Mouse (Mus musculus): ENCODE results near the gene Lrriq4. TPM values are rescaled to one million over a fixed set of nuclear protein-coding genes. Genes with fewer than 3 reads are reported as not detected.

Lrriq4 gene
- polyA plus RNA-seq, 1 experiment from 2014 or later: not detected

DNA sequence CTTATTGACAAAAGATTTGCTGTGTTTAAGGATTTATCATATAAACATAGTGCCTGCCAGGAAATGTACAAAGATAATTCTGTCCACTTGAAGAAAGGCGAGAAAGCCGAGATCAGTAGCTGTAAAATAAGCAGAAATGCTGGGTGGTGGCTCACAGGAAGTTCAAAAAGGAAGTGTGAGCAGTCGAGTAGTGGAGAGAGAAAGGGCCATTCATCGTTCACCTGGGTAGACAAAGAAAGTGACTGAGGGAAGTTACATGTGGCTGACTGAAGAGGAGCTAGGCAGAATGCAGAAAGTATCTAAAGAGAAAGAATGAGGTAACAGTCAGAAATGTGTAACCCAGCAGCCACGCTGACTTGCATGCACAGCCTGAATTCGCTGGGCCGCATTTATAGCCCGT lies 24.2 kb upstream of the Lrriq4 start:
- WGBS: 89% methylated on average over 8 of the region's 8 CpGs
- no peak overlapping the region for H3K27ac ChIP-seq

DNA sequence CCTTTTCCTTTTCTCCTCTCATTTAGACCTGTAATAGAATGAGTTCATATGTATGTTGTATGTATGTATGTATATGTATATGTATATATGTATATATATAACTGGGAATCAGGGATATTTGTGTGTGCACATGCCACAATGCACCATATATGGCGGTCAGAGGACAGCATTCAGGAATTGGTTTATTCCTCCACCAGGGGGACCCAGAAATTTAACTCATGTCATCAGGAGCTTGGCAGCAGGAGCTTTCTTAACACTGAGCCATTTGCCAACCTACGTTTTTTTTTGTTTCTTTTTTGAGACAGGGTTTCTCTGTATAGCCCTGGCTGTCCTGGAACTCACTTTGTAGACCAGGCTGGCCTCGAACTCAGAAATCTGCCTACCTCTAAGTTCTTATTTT lies 10.6 kb upstream of the Lrriq4 start:
- no peaks in the 10 kb centered on the region for H3K27me3 ChIP-seq (ENCODE audit: poor library complexity, severe bottlenecking)
- H3K4me1 ChIP-seq: no peaks in the 10 kb centered on the region
- H3K27ac ChIP-seq: no peak overlapping the region
- WGBS: 57% methylated on average over 3 of the region's 3 CpGs
- no peak for DNase-seq (ENCODE audit: extremely low spot score, low spot score)
- H3K4me3 ChIP-seq: no peak overlapping the region
- no peaks in the 10 kb centered on the region for H3K9me3 ChIP-seq
- no peaks in the 10 kb centered on the region for H3K36me3 ChIP-seq (replicated peaks)

More for the DNA sequence above, 24.2 kb upstream of the Lrriq4 start:
- no peak overlapping the region for H3K4me3 ChIP-seq
- H3K27me3 ChIP-seq (ENCODE audit: poor library complexity, severe bottlenecking): no peaks in the 10 kb centered on the region
- peaks cover 60% of the 10 kb centered on the region for H3K36me3 ChIP-seq (replicated peaks)
- no peak for DNase-seq (ENCODE audit: extremely low spot score, low spot score)
- no peaks in the 10 kb centered on the region for H3K4me1 ChIP-seq
- H3K9me3 ChIP-seq: no peaks in the 10 kb centered on the region

DNA sequence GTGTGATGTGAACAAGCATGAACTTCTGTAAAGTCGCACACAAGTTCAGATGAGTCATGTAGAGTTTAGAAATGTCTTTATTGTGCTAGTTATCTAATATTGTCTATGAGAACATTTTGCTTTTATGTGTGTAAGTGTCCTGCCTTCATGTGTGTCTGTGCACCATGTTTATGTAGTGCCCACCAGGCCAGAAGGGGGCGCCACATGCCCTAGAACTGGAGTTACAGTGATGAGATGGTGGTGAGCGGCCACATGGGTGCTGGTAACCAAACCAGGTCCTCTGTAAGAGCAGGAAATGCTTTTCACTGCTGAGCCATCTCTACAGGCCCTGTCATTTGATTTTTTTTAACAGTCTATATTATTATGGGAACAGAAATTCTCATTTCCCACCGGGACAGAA lies 8.7 kb upstream of the Lrriq4 start:
- H3K27ac ChIP-seq: no peak overlapping the region
- no peak for DNase-seq (ENCODE audit: extremely low spot score, low spot score)
- H3K27me3 ChIP-seq (ENCODE audit: poor library complexity, severe bottlenecking): no peaks in the 10 kb centered on the region
- 86% methylated on average over 4 of the region's 4 CpGs for WGBS
- no peak overlapping the region for H3K4me3 ChIP-seq
- H3K36me3 ChIP-seq (replicated peaks): no peaks in the 10 kb centered on the region
- H3K4me1 ChIP-seq: no peaks in the 10 kb centered on the region
- no peaks in the 10 kb centered on the region for H3K9me3 ChIP-seq

DNA sequence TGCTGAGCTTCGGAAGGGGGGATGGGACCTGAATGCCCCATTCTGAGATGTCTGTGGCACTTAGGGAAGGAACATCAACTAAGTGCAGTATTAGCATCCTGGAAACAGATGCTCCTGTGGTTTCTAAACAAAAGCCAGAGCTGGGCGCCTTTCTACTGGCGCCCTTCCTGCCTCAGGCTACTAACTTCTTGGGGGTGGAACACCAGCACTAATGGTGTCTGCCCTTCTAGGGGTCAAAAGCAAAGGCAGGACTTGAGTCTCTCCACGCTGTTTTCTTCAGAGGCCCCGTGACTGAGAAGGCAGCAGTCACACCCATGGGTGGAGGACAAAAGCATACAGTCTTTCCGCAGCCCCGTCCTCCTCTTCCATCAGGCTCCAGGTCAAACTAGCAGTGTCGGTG lies 2.5 kb downstream of the Lrriq4 start:
- H3K4me3 ChIP-seq: peak overlapping the region; percentile 56; the same call in 1 of the 2 replicates
- H3K36me3 ChIP-seq (replicated peaks): no peaks in the 10 kb centered on the region
- peaks cover 26% of the 10 kb centered on the region for H3K4me1 ChIP-seq
- no peaks in the 10 kb centered on the region for H3K9me3 ChIP-seq
- H3K27ac ChIP-seq: no peak overlapping the region
- DNase-seq (ENCODE audit: extremely low spot score, low spot score): no peak
- peaks cover 45% of the 10 kb centered on the region for H3K27me3 ChIP-seq (ENCODE audit: poor library complexity, severe bottlenecking)
- 42% methylated on average over 8 of the region's 8 CpGs for WGBS

DNA sequence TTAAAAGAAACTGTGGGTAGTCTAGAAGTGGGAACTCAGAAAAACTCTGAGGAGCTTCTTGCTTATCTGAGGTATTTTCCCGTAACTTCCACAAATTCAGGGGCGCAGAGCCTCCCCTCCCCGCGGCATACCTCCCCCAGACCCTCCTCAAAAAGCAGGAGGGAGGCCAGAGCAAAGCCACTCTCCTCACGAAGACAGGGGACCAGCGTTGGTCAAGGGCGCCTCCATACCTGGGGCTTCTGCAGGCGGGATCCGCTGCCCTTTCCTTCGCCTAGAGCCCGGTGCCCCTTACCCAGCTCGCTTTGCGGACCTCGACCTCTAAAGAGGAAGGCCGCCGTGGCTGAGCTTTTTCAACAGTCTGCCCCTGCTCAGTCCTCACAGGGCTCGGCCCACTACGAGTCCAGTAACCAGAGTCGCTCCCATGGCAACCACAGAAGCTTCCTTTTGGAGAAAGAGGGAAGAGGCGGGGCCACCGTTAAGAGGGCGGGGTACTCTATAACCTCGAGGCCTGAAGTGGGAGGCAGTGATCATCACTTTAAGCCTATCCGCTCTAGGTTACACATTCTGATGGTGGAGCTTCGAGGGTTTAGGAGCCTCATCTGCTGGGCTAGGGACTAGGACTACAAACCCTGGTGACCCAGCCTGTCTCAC lies 3.3 kb downstream of the Lrriq4 start, which contains the start of gene Lrrc34:
Gene Lrrc34, minus strand, starts transcription at position 430 of the 651 bp plus-strand sequence.
- no peaks in the 10 kb centered on the region for H3K36me3 ChIP-seq (replicated peaks)
- peaks cover 51% of the 10 kb centered on the region for H3K27me3 ChIP-seq (ENCODE audit: poor library complexity, severe bottlenecking)
- peak within 1 kb of the TSS; percentile 56 for H3K4me3 ChIP-seq
- no peaks in the 10 kb centered on the region for H3K9me3 ChIP-seq
- WGBS: 2% methylated on average over 25 of the region's 25 CpGs
- peak; percentile 76 for DNase-seq (ENCODE audit: extremely low spot score, low spot score)
- H3K27ac ChIP-seq: peak within 1 kb of the TSS; percentile 66
- H3K4me1 ChIP-seq: peaks cover 26% of the 10 kb centered on the region

DNA sequence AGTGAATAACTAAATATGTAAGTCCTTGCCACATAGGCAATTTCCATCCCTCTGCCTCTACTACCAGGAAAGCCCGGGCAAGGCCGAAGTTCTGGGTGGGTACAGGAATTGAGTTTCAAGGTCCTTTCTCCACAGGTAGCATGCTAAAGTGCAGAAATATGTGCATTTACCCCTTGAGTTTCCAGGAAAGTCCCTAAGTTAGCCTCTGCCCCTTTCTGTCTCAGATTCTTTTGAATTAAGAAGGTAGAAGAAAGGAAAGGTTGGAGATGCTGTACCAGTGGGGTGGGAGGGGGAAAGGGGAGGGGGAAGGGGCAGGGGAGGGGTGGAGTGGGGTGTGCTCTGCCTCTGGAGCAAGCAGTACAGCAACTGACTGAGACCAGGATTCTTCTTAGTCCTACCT lies 4.2 kb downstream of the Lrriq4 start:
- Histone ChIP-seq H3K27ac (no peak overlapping the region), H3K36me3 (replicated peaks) (no peaks in the 10 kb centered on the region), H3K4me1 (peaks cover 26% of the 10 kb centered on the region), H3K9me3 (no peaks in the 10 kb centered on the region), H3K4me3 (no peak overlapping the region), H3K27me3 (ENCODE audit: poor library complexity, severe bottlenecking) (peaks cover 51% of the 10 kb centered on the region)
- 99% methylated on average over 2 of the region's 2 CpGs for WGBS
- no peak for DNase-seq (ENCODE audit: extremely low spot score, low spot score)

DNA sequence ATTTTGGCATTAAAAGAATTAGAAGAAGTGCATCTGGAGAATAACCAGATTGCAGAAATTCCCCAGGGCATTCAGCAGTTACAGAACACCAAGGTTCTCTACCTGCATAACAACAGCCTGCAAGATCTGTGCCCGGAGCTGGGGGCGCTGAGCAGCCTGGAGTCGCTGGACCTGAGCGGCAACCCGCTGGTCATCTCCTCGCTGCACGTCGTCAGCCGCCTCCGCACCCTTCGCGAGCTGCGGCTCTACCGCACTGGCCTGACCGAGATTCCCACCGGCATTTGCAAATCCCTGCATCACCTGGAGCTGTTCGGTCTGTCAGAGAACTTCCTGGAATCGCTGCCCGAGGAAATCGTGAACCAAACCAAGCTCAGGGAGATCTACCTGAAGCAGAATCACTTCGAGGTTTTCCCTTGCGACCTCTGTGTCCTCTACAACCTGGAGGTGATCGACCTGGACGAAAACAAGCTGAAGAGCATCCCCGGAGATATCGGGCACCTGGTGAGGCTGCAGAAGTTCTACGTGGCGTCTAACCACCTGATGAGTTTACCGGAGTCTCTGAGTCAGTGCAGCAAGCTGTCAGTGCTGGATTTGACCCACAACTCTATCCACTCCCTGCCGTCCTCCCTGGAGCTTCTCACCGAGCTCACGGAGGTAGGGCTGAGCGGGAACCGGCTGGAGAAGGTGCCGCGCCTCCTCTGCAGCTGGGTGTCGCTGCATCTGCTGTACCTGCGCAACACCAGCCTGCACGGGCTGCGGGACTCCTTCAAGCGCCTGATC lies 5.9 kb downstream of the Lrriq4 start:
- Histone ChIP-seq H3K27ac (no peak overlapping the region), H3K4me3 (peak overlapping the region; percentile 54), H3K36me3 (replicated peaks) (no peaks in the 10 kb centered on the region), H3K9me3 (no peaks in the 10 kb centered on the region), H3K27me3 (ENCODE audit: poor library complexity, severe bottlenecking) (peaks cover 51% of the 10 kb centered on the region), H3K4me1 (peaks cover 26% of the 10 kb centered on the region)
- WGBS: under 1% methylated on average over 41 of the region's 41 CpGs
- peak; percentile 40 for DNase-seq (ENCODE audit: extremely low spot score, low spot score)

DNA sequence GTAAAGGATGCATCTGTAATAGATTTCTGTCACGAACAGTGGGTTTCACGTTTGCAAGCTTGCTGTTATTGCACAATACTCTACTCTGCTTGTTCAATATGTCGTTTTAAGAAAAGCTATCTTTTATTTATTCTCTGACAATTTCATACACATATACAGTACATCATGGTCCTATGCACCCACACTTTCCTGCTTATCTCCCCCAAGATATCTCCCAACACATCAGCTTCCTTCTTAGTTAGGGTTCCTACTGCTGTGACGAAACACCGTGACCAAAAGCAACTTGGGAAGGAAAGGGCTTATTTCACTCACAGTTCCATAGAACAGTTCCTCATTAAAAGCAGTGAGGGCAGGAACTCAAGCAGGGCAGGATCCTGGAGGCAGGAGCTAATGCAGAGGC lies 11.6 kb downstream of the Lrriq4 start:
- Histone ChIP-seq H3K4me1 (no peaks in the 10 kb centered on the region), H3K27ac (no peak overlapping the region), H3K4me3 (no peak overlapping the region), H3K36me3 (replicated peaks) (no peaks in the 10 kb centered on the region), H3K27me3 (ENCODE audit: poor library complexity, severe bottlenecking) (peaks cover 15% of the 10 kb centered on the region), H3K9me3 (no peaks in the 10 kb centered on the region)
- no peak for DNase-seq (ENCODE audit: extremely low spot score, low spot score)
- 92% methylated on average over 5 of the region's 5 CpGs for WGBS

DNA sequence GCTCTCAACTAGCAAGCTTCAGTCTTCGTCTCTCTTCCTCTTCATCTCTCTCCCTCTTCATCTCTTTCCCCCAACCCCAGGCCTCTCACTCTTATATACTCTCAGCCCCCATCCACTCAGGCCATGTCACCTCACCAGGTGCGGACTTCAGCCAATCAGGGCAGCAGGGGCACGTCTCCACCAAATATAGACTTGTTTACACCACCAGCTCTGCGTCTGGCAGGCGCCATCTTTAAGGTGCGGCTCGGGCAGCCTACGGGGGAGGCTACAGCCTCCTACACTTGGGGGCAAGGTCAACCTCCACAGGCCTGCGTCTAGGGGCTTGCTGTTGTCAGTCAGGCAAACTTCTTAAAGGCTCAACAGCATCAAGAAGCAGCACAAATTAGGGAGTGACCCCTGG lies 14.2 kb downstream of the Lrriq4 start:
- Histone ChIP-seq H3K9me3 (no peaks in the 10 kb centered on the region), H3K4me1 (no peaks in the 10 kb centered on the region), H3K27me3 (ENCODE audit: poor library complexity, severe bottlenecking) (no peaks in the 10 kb centered on the region), H3K4me3 (no peak overlapping the region), H3K27ac (no peak overlapping the region), H3K36me3 (replicated peaks) (no peaks in the 10 kb centered on the region)
- WGBS: 89% methylated on average over 9 of the region's 9 CpGs
- DNase-seq (ENCODE audit: extremely low spot score, low spot score): no peak

DNA sequence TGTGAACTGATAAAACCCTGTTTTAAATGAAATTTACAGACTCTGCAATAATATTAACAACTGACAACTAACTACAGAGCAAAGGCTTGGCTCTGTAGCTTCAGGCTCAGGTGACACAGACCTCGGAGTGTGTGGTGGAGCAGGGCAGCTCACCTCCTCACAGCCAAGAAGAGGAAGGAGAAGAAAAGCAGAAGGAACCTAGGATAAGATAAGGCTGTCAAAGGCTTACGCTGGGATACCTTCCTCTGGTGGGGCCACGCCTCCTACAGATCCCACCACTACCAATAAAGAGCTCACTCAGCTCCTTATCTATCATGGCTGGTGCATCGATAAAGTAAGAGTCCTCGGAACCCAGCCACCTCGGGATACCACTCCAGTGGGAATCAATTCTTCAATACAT lies 38.9 kb downstream of the Lrriq4 start:
- no peak overlapping the region for H3K27ac ChIP-seq
- 87% methylated on average over 6 of the region's 6 CpGs for WGBS
- H3K4me1 ChIP-seq: no peaks in the 10 kb centered on the region
- no peaks in the 10 kb centered on the region for H3K27me3 ChIP-seq (ENCODE audit: poor library complexity, severe bottlenecking)
- no peak for DNase-seq (ENCODE audit: extremely low spot score, low spot score)
- no peaks in the 10 kb centered on the region for H3K9me3 ChIP-seq
- H3K36me3 ChIP-seq (replicated peaks): no peaks in the 10 kb centered on the region
- no peak overlapping the region for H3K4me3 ChIP-seq

DNA sequence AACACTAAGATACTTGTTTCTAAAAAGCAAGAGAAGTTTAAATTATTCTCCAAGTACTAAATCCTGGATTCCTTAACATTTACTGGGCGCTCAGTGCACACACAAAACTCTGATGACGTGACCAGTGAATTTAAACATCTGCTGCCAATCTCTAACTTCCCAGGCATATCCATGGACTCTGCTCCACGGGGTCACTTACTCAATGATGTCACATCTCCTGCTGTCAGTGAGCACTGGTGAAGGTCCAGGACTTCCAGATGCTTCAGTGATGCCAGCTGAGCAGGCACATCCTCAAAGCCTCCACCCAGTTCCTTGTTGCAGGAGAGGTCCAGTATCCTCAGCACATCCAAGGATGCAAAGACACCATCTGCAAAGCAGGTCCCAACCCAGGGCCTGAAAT lies 42.9 kb downstream of the Lrriq4 start:
- 0 out of 2 replicates have a peak, but pooled peaks cover 4% of the 10 kb centered on the region for H3K4me1 ChIP-seq
- H3K9me3 ChIP-seq: no peaks in the 10 kb centered on the region
- WGBS: 83% methylated on average over 3 of the region's 3 CpGs
- DNase-seq (ENCODE audit: extremely low spot score, low spot score): no peak
- H3K4me3 ChIP-seq: no peak overlapping the region
- H3K36me3 ChIP-seq (replicated peaks): no peaks in the 10 kb centered on the region
- H3K27ac ChIP-seq: no peak overlapping the region
- H3K27me3 ChIP-seq (ENCODE audit: poor library complexity, severe bottlenecking): no peaks in the 10 kb centered on the region

DNA sequence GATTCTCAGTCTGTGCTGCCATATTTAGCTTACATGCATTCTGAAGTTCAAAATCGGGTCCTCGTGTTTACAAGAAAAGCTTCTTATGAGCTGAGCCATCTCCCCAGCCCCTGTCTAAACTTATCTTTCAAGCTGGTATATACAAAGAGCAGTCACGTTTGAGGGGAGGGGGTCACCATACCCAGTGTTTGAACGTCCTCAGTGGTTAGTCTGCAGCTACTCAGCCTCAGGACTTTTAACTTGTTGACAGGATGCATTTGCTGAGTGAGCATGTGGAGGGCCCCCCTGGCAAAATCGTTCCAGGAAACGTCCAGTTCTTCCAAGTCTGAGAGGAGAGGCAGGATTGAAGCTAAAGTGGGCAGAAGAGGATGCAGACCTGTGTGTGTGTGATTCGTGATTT lies 46.7 kb downstream of the Lrriq4 start:
- 79% methylated on average over 7 of the region's 7 CpGs for WGBS

DNA sequence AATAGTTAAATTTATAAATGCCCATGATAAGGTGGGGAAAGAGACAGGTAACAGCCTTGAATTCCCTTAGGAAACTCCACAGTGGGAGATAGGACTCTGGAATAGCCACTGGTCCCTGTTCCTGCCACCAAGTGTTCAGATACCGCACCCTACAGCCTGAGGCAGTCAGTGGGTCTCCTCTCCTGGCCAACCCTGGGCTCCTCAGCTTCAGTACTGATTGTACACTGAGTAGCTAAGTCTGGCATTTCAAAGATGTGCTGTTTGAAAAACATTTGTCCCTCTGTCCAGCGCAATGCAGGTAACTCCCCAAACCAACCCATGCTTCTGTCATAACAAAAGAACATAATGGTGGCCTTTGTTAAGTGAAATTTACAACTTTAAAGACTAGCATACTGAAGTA lies 51.4 kb downstream of the Lrriq4 start:
- Histone ChIP-seq H3K27me3 (ENCODE audit: poor library complexity, severe bottlenecking) (no peaks in the 10 kb centered on the region), H3K4me1 (no peaks in the 10 kb centered on the region), H3K27ac (no peak overlapping the region), H3K9me3 (no peaks in the 10 kb centered on the region), H3K36me3 (replicated peaks) (no peaks in the 10 kb centered on the region), H3K4me3 (no peak overlapping the region)
- WGBS: 89% methylated on average over 2 of the region's 2 CpGs
- DNase-seq (ENCODE audit: extremely low spot score, low spot score): no peak

More for the DNA sequence above, 46.7 kb downstream of the Lrriq4 start:
- 0 out of 2 replicates have a peak, but pooled peaks cover 4% of the 10 kb centered on the region for H3K4me1 ChIP-seq
- no peaks in the 10 kb centered on the region for H3K36me3 ChIP-seq (replicated peaks)
- no peaks in the 10 kb centered on the region for H3K27me3 ChIP-seq (ENCODE audit: poor library complexity, severe bottlenecking)
- DNase-seq (ENCODE audit: extremely low spot score, low spot score): no peak
- no peaks in the 10 kb centered on the region for H3K9me3 ChIP-seq
- H3K4me3 ChIP-seq: no peak overlapping the region
- H3K27ac ChIP-seq: no peak overlapping the region

All from forebrain, embryonic 10.5 days (tissue).